Mouse (Mus musculus) kidney, embryonic 14.5 days (tissue): ENCODE data around the gene Mettl6. TPM values are rescaled to one million over a fixed set of nuclear protein-coding genes. Genes with fewer than 3 reads are reported as not detected.

Experiments
- ATAC-seq: fragments of 200-750 bp; cut with Nextera tagmentation; 2 replicates; pipeline ENCODE4 v1.8.0; 2017; ENCODE audit warnings: moderate number of reproducible peaks, mild to moderate bottlenecking, moderate TSS enrichment, moderate library complexity; ENCODE audit not compliant: low FRiP score, low TSS enrichment
- H3K27ac ChIP-seq: fragments of 300-500 bp; sonication (generic); 2 replicates; pipeline ENCODE4 v1.5.1; 2014; ENCODE audit warnings: low read depth, mild to moderate bottlenecking, low read length, moderate library complexity, mixed read lengths
- H3K27me3 ChIP-seq: fragments of 300-500 bp; sonication (generic); 2 replicates; pipeline ENCODE4 v1.6.1; 2014; ENCODE audit warnings: mild to moderate bottlenecking, low read length; ENCODE audit not compliant: control insufficient read depth, insufficient read depth
- H3K36me3 ChIP-seq: fragments of 300-500 bp; sonication (generic); 2 replicates; pipeline ENCODE4 v1.6.1; 2014; ENCODE audit warnings: low read length, mixed read lengths; ENCODE audit not compliant: control insufficient read depth, insufficient read depth
- H3K4me1 ChIP-seq: fragments of 300-500 bp; sonication (generic); 2 replicates; pipeline ENCODE4 v1.6.1; 2014; ENCODE audit warnings: low read length, mixed read lengths; ENCODE audit not compliant: control insufficient read depth, insufficient read depth
- H3K4me2 ChIP-seq: fragments of 300-500 bp; sonication (generic); replicated peaks from 2 replicates; pipeline ENCODE4 v1.6.1; 2014; ENCODE audit warnings: low read depth, mild to moderate bottlenecking, low read length
- H3K4me3 ChIP-seq: fragments of 300-500 bp; sonication (generic); 2 replicates; pipeline ENCODE4 v1.5.1; 2014; ENCODE audit warnings: mild to moderate bottlenecking, low read length
- H3K9ac ChIP-seq: fragments of 300-500 bp; sonication (generic); 2 replicates; pipeline ENCODE4 v1.6.1; 2014; ENCODE audit warnings: low read depth, mild to moderate bottlenecking, low read length, moderate library complexity
- H3K9me3 ChIP-seq: fragments of 300-500 bp; sonication (generic); 2 replicates; pipeline ENCODE4 v1.6.1; 2016; ENCODE audit warnings: low read length; ENCODE audit not compliant: control insufficient read depth
- WGBS: fragments of 180-500 bp; shearing (Covaris S2); extraction: QIAGEN DNeasy Blood & Tissue Kit; methylation state at CpG from one replicate; pipeline ENCODE4 v1.1.7; 2014; 5-methylcytosine and 5-hydroxymethylcytosine counted together
- polyA plus RNA-seq: library from polyadenylated mRNA; unstranded; fragments of >200 nt; fragmentation: Nextera tagmentation; extraction: Ambion mirVana; gene quantifications from 2 replicates; pipeline ENCODE4 v1.2.1, GENCODE M21; 2014

Mettl6 gene
- polyA plus RNA-seq, 1 experiment from 2014 or later, result 62.4 TPM

DNA sequence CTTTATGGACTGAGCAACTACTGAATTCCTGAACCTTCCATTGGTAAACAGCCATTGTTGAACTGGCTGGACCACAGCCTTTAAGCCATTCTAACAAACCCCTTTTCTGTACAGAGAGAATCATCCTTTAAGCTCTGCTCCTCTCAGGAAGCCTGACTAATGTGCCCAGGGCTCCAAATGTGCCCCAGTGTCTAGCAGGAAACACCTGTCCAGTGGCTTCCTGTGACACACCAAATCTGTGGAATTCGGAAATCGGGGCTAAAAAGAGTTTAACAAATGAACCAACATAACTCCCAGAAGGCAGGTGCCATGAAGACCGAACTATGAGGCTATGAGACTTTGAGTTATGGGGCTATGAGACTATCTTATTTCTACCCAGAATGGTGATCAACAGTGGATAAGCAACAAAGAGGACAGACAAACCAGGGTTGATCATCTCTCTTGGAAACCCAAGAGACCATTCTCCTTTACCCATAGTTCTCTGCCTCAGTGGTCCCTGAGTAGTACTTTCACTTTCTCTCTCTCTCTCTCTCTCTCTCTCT is 63.0 kb downstream of the Mettl6 start:
- Histone ChIP-seq H3K4me2 (no peak overlapping the region), H3K36me3 (0 out of 2 replicates have a peak, but pooled peaks cover 2% of the 10 kb centered on the region), H3K27me3 (no peaks in the 10 kb centered on the region), H3K27ac (no peak overlapping the region), H3K4me1 (peaks cover 39% of the 10 kb centered on the region), H3K4me3 (no peak overlapping the region), H3K9me3 (no peaks in the 10 kb centered on the region), H3K9ac (no peak overlapping the region)
- WGBS, result 62% methylated on average over 3 of the region's 3 CpGs
- ATAC-seq, result no peak

DNA sequence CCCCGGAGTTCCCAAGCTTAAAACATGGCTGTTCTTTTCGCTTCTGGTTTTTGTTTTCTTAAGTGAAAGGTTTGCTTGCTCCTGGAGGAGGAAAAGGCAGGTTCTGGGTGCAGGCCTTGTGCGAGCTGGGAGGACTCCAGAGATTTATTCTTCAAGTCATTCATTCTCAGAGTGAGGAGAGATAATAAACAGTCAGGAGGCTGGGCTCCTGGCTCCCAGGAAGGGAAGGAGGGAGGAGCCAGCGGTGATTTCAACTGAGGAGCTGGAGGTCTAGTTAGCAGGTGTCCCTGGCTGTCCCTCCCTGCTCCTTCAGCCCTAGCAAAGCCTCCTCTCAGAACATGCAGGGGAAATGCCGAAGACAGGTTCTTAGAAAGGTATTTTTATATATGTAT is 65.8 kb downstream of the Mettl6 start:
- WGBS, result 23% methylated on average over 5 of the region's 5 CpGs
- Histone ChIP-seq H3K9me3 (no peaks in the 10 kb centered on the region), H3K9ac (no peak overlapping the region), H3K4me1 (peaks cover 29% of the 10 kb centered on the region), H3K4me2 (0 out of 2 replicates have a peak overlapping the region, but pooled peaks have one; percentile 4), H3K36me3 (0 out of 2 replicates have a peak, but pooled peaks cover 2% of the 10 kb centered on the region), H3K27me3 (no peaks in the 10 kb centered on the region), H3K27ac (peak overlapping the region; percentile 48; the same call in 1 of the 2 replicates), H3K4me3 (no peak overlapping the region)
- 0 out of 2 replicates have a peak, but pooled peaks have one; percentile 20 for ATAC-seq

DNA sequence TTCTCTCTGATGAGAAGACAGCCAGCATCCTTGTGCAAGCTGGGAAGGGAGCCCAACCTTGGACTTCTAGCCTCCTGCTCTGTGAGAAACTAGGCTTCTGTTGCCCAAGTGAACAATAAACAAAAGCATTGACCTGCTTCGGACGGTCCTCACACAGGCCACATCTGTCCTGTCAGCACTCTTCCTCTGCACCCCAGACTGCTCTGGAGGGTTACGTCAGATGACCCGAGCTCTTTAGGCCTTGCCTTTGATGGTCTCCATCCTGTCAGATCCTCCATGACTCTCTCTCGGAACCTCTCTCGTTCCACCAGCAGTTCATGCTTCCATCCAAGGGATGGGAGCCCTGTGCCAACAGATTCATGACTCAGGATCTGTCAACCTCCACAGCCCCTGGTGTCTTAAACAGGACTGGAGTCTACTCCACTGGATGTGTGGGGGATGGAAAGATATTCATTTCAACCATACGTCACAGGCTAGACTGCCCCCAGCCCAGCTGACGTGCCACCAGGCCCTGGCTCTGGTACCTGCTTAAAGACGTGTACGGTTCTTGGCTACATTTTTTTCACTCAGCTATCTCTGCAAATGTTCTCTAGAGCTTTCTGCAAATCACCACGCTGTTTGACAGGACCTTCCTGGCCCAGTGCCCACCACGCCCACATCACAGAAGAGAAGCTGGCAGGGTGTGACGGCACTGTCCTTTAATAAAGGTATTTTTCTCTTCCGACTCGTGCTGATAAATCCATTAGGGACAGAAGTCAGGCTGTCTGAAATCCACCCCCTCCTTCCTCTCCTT is 66.4 kb downstream of the Mettl6 start:
- 31% methylated on average over 15 of the region's 15 CpGs for WGBS
- Histone ChIP-seq H3K4me1 (peaks cover 27% of the 10 kb centered on the region), H3K4me3 (no peak overlapping the region), H3K27ac (peak overlapping the region; percentile 48; the same call in 1 of the 2 replicates), H3K27me3 (no peaks in the 10 kb centered on the region), H3K4me2 (0 out of 2 replicates have a peak overlapping the region, but pooled peaks have one; percentile 4), H3K36me3 (0 out of 2 replicates have a peak, but pooled peaks cover 2% of the 10 kb centered on the region), H3K9ac (no peak overlapping the region), H3K9me3 (no peaks in the 10 kb centered on the region)
- peak; percentile 69 for ATAC-seq

Other genes starting within 250 kb of the Mettl6 start
- gene Phf7, start 243.7 kb downstream of the Mettl6 start, polyA plus RNA-seq, result 12.4 and 14.7 TPM in 2 replicates
- gene Bap1, start 243.6 kb downstream of the Mettl6 start, polyA plus RNA-seq, result 60.0 and 90.3 TPM in 2 replicates
- gene Dnah1, start 171.1 kb downstream of the Mettl6 start, polyA plus RNA-seq, result 5.5 and 9.0 TPM in 2 replicates
- gene Capn7, start 158.4 kb downstream of the Mettl6 start, polyA plus RNA-seq, result 27.4 and 49.8 TPM in 2 replicates
- 6.7 and 14.3 TPM in 2 replicates for gene Sh3bp5, start 59.0 kb downstream of the Mettl6 start, polyA plus RNA-seq
- gene Eaf1, start 641 bp downstream of the Mettl6 start, polyA plus RNA-seq, result 14.7 and 29.0 TPM in 2 replicates
- 1.8 and 3.2 TPM in 2 replicates for gene Colq, start 96.3 kb upstream of the Mettl6 start, polyA plus RNA-seq
- 3.3 TPM in 1 of 2 replicates, not detected in the other for gene Gm49387, start 145.8 kb upstream of the Mettl6 start, polyA plus RNA-seq
- gene Btd, start 146.0 kb upstream of the Mettl6 start, polyA plus RNA-seq, result 27.9 and 30.9 TPM in 2 replicates
- gene Hacl1, start 146.2 kb upstream of the Mettl6 start, polyA plus RNA-seq, result 11.5 and 20.6 TPM in 2 replicates